Mouse (Mus musculus) neural tube, embryonic 14.5 days (tissue): ENCODE results near the gene Vip. TPM values are rescaled to one million over a fixed set of nuclear protein-coding genes. Genes with fewer than 3 reads are reported as not detected.

ENCODE experiments used
- polyA plus RNA-seq: library from polyadenylated mRNA; unstranded; fragments of >200 nt; fragmentation: Nextera tagmentation; extraction: Ambion mirVana; gene quantifications from 2 replicates; pipeline ENCODE4 v1.2.1, GENCODE M21; 2014

Vip gene
- polyA plus RNA-seq, 1 experiment from 2014 or later: 1.2 TPM

Other genes starting within 250 kb of the Vip start
- gene Syne1, start 87.7 kb upstream of the Vip start, polyA plus RNA-seq: 19.0 and 29.5 TPM in 2 replicates
- 0.88 and 1.0 TPM in 2 replicates for gene Myct1, start 45.4 kb upstream of the Vip start, polyA plus RNA-seq
- 6.2 and 7.4 TPM in 2 replicates for gene Fbxo5, start 166.4 kb downstream of the Vip start, polyA plus RNA-seq
- 11.4 and 13.1 TPM in 2 replicates for gene Mtrf1l, start 184.7 kb downstream of the Vip start, polyA plus RNA-seq